In genomic region chr1:86438014-86438319, GRCm38 (mm10) we compare ENCODE assay signal across 14 mouse cellular contexts. TPM values are rescaled to one million over a fixed set of nuclear protein-coding genes. Genes with fewer than 3 reads are reported as not detected.
A peak's percentile ranks its signal among the peaks of the same experiment; 100 is the strongest.
DNase-seq lines count a peak whose midpoint lies in the region; ATAC-seq lines count a peak whose summit lies in the region.
"Had no signal": no experiment of that assay in that cellular context is flagged by ENCODE, and none has a peak within 500 bp of the region (broad histone marks: within the 10 kb centered on the region; RNA-seq: fewer than 3 reads in every experiment).

No protein-coding gene starts in this region.

- no peaks in the 10 kb centered on the region for H3K36me3 ChIP-seq in kidney, embryonic 15.5 days
- no peaks in the 10 kb centered on the region for H3K36me3 ChIP-seq in midbrain, embryonic 14.5 days (ENCODE audit: control insufficient read depth, insufficient read depth, low read length)
- H3K36me3 ChIP-seq in midbrain, embryonic 11.5 days (ENCODE audit: control insufficient read depth, insufficient read depth, low read length), result no peaks in the 10 kb centered on the region

- no peak overlapping the region for H3K9ac ChIP-seq in kidney, embryonic 15.5 days
- H3K9ac ChIP-seq in midbrain, embryonic 14.5 days (replicated peaks; ENCODE audit: low read length), result 0 out of 2 replicates have a peak overlapping the region, but pooled peaks have one; percentile 17
- no peak overlapping the region for H3K9ac ChIP-seq in midbrain, embryonic 11.5 days (ENCODE audit: low read length)

- H3K27ac ChIP-seq in kidney, embryonic 15.5 days, result 0 out of 2 replicates have a peak overlapping the region, but pooled peaks have one; percentile 14
- H3K27ac ChIP-seq in midbrain, embryonic 14.5 days (replicated peaks; ENCODE audit: low read depth, low read length), result no peak overlapping the region
- no peak overlapping the region for H3K27ac ChIP-seq in midbrain, embryonic 11.5 days (ENCODE audit: low read depth, low read length)

- no peaks in the 10 kb centered on the region for H3K27me3 ChIP-seq in kidney, embryonic 15.5 days
- H3K27me3 ChIP-seq in midbrain, embryonic 14.5 days (ENCODE audit: control insufficient read depth, insufficient read depth, low read length), result no peaks in the 10 kb centered on the region
- H3K27me3 ChIP-seq in midbrain, embryonic 11.5 days (ENCODE audit: control insufficient read depth, insufficient read depth, low read length), result no peaks in the 10 kb centered on the region

- peaks cover 75% of the 10 kb centered on the region for H3K4me1 ChIP-seq in kidney, embryonic 15.5 days
- H3K4me1 ChIP-seq in midbrain, embryonic 14.5 days (ENCODE audit: control insufficient read depth, insufficient read depth, low read length), result peaks cover 48% of the 10 kb centered on the region
- H3K4me1 ChIP-seq in midbrain, embryonic 11.5 days (ENCODE audit: control insufficient read depth, insufficient read depth, low read length), result peaks cover 38% of the 10 kb centered on the region

- ATAC-seq in kidney, embryonic 15.5 days (replicated peaks; ENCODE audit: low FRiP score), result no peak
- no peak for ATAC-seq in midbrain, embryonic 14.5 days (ENCODE audit: low FRiP score, low TSS enrichment)
- ATAC-seq in midbrain, embryonic 11.5 days (ENCODE audit: low FRiP score), result no peak

- no peaks in the 10 kb centered on the region for H3K9me3 ChIP-seq in kidney, embryonic 15.5 days (replicated peaks)
- no peaks in the 10 kb centered on the region for H3K9me3 ChIP-seq in midbrain, embryonic 14.5 days (ENCODE audit: control insufficient read depth, low read length)
- no peaks in the 10 kb centered on the region for H3K9me3 ChIP-seq in midbrain, embryonic 11.5 days (ENCODE audit: control insufficient read depth, low read length)

- 61% methylated on average over 6 of the region's 6 CpGs for WGBS in kidney, embryonic 15.5 days
- WGBS in midbrain, embryonic 14.5 days, result 78% methylated on average over 6 of the region's 6 CpGs
- 79% methylated on average over 6 of the region's 6 CpGs for WGBS in midbrain, embryonic 11.5 days

- no peak overlapping the region for H3K4me3 ChIP-seq in kidney, embryonic 15.5 days (replicated peaks)
- H3K4me3 ChIP-seq in midbrain, embryonic 14.5 days (replicated peaks; ENCODE audit: low read depth, low read length), result no peak overlapping the region
- H3K4me3 ChIP-seq in midbrain, embryonic 11.5 days (ENCODE audit: low read depth, low read length), result no peak overlapping the region
- H3K4me3 ChIP-seq: erythroblast, embryonic 14.5 days had no signal

- H3K4me2 ChIP-seq in kidney, embryonic 15.5 days, result no peak overlapping the region
- H3K4me2 ChIP-seq in midbrain, embryonic 14.5 days (ENCODE audit: low read length), result no peak overlapping the region
- no peak overlapping the region for H3K4me2 ChIP-seq in midbrain, embryonic 11.5 days

- peak; percentile 24 to 57 for DNase-seq in adrenal gland, adult (ENCODE audit: inconsistent age in 2 of 2, low spot score in 1 of 2)
- no peak for DNase-seq in adrenal gland, postnatal 4 days (ENCODE audit: low spot score in 2 of 2)
- no peak for DNase-seq in kidney, adult 9 months
- no peak for DNase-seq in midbrain, embryonic 14.5 days
- DNase-seq in midbrain, embryonic 11.5 days (ENCODE audit: low spot score, missing footprints), result no peak
- DNase-seq in embryo, embryonic 9.5 days (ENCODE audit: extremely low spot score), result no peak
- DNase-seq in adrenal gland, postnatal 25 days, result no peak
- DNase-seq: adrenal gland, postnatal 14 days; gastrocnemius, postnatal 36 days; kidney, adult 8-10 months had no signal

RNA-seq across cellular contexts. Expression of gene Tex44, which starts 11.8 kb away (rescaled TPM):
- total RNA-seq in adrenal gland, postnatal 4 days (2021), result not detected
- not detected in 2 replicates for polyA plus RNA-seq in kidney, embryonic 15.5 days (2015; fragmentation: Nextera tagmentation; extraction: Ambion mirVana)
- not detected in 2 replicates for polyA plus RNA-seq in midbrain, embryonic 14.5 days (2014; fragmentation: Nextera tagmentation; extraction: Ambion mirVana)
- polyA plus RNA-seq in midbrain, embryonic 11.5 days (2014; fragmentation: Nextera tagmentation; extraction: Ambion mirVana), result not detected in 2 replicates
- not detected in 2 replicates for total RNA-seq in adrenal gland, postnatal 25 days (2021)
- total RNA-seq: adrenal gland, postnatal 14 days; gastrocnemius, postnatal 36 days; left cerebral cortex, adult 18-20 months had no signal
- polyA plus RNA-seq: erythroblast, embryonic 14.5 days; neural tube, embryonic 11.5 days had no signal

RNA-seq across cellular contexts. Expression of gene Nmur1, which starts 11.9 kb away (rescaled TPM):
- not detected for total RNA-seq in adrenal gland, postnatal 4 days (2021)
- 0.13 TPM in 1 of 2 replicates, not detected in the other for polyA plus RNA-seq in kidney, embryonic 15.5 days (2015; fragmentation: Nextera tagmentation; extraction: Ambion mirVana)
- polyA plus RNA-seq in midbrain, embryonic 14.5 days (2014; fragmentation: Nextera tagmentation; extraction: Ambion mirVana), result not detected in 2 replicates
- polyA plus RNA-seq in midbrain, embryonic 11.5 days (2014; fragmentation: Nextera tagmentation; extraction: Ambion mirVana), result not detected in 2 replicates
- not detected in 2 replicates for total RNA-seq in adrenal gland, postnatal 25 days (2021)
- total RNA-seq: adrenal gland, postnatal 14 days; gastrocnemius, postnatal 36 days; left cerebral cortex, adult 18-20 months had no signal
- polyA plus RNA-seq: erythroblast, embryonic 14.5 days; neural tube, embryonic 11.5 days had no signal

Comparison
In these comparisons a context has a peak if more than half of its experiments do, and no peak if none do; other contexts are left out.
1. DNase-seq: peak in adrenal gland, adult (2 of 2); none in adrenal gland, postnatal 4 days (0 of 2), kidney, adult 9 months (single experiment), midbrain, embryonic 14.5 days (single experiment), midbrain, embryonic 11.5 days (single experiment), embryo, embryonic 9.5 days (single experiment) and adrenal gland, postnatal 25 days (single experiment).